Mouse (Mus musculus) spleen, adult 2 months (tissue): ENCODE measurements around the gene Fam84b.

Experiments used
- CTCF ChIP-seq: fragments of 200-500 bp; IDR thresholded peaks from 2 replicates; pipeline ENCODE4 v1.5.1; 2011; ENCODE audit warnings: mild to moderate bottlenecking, inconsistent platforms; ENCODE audit not compliant: insufficient read depth, insufficient read length, insufficient replicate concordance; ENCODE audit errors: extremely low read depth
- POLR2A ChIP-seq: fragments of 200-500 bp; IDR thresholded peaks from 2 replicates; pipeline ENCODE4 v1.6.1; 2011; ENCODE audit warnings: low read depth, low read length, inconsistent platforms

DNA sequence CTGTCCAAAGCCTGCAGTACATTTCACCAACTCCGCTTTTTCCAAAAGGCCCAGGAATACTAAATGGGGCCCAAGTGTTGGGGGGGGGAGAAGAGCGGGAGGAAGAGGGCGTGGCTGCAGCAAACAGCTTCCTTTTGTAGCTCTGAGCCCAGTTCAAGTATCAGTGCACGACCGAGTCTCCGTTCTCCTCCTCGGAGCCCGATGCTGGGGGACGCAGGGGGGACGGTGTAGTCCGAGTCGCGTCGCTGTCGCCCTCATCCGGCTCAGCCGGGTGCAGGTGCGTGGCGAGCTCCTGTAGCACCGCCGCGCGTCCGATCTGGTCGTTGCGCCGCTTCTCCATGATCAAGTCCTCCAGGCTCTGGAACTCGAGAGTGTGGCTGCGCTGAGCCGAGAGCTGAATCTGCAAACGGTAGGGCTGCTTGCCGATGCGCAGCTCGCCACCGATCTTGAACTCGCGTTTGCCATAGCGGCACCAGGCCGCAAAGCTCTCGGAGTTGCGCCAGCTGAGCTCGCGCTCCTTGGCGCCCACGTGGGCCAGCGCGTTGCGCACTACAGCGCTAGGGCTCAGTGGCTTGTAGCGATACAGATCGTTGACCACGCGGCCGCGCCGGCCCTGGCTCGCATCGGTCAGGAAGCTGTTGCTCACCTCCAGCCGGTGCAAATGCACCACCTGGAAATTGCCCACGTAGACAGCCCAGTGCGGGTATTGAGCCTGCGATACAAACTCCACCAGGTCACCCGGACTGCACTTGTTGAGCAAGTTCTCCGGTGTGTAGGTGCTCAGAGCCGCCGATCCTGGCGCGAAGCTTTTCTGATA is 30.6 kb downstream of the Fam84b start:
- TF ChIP-seq POLR2A (no peak), CTCF (no peak)
